Mouse (Mus musculus) neutrophil, adult 5-6 weeks (primary cell): ENCODE data around the gene Oas1e. TPM values are rescaled to one million over a fixed set of nuclear protein-coding genes. Genes with fewer than 3 reads are reported as not detected.
A peak's percentile ranks its signal among the peaks of the same experiment; 100 is the strongest.
"Not testable (repeated sequence)": the region's sequence is repeated elsewhere in the genome, so short reads cannot be mapped to it uniquely, and the experiment has no call there.

Source experiments
- ATAC-seq: fragments of 151-379, 151-347 bp; 2 replicates; pipeline ENCODE4 v1.8.0; 2017; ENCODE audit warnings: mild to moderate bottlenecking, moderate TSS enrichment; ENCODE audit not compliant: insufficient number of reproducible peaks, poor library complexity, low FRiP score, severe bottlenecking; ENCODE audit errors: extremely low read depth
- total RNA-seq: library from RNA; stranded (forward); fragments of 200-1000 nt; gene quantifications from 2 replicates; pipeline ENCODE4 v1.2.3, GENCODE M21; 2017

Gene Oas1e
- total RNA-seq = 0.47 TPM in 1 of 2 replicates, not detected in the other

GRCm38 (mm10) chr5:120795480-120796034 is at the start of gene Oas1e:
Oas1e (minus strand) TSS chr5:120795530.
- ATAC-seq = not testable (repeated sequence)

DNA sequence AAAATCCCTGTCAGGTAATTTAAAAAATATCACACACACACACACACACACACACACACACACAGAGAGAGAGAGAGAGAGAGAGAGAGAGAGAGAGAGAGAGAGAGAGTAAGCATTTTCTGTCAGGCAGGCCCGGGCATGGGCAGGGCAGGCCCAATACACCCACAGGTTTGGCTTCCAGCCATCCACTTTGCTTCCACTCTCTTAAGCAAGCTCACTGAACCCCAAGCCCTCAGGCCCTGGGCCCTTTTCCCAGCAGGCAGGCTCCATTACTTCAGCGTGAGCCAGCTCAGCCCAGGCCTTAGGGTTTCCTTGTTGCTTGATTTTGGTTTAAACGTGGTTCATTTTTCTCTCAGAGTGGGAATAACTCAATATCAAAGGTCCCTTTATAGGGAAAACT is 49.4 kb upstream of the Oas1e start:
- no peak for ATAC-seq

GRCm38 (mm10) chr5:120836731-120837585 is 41.6 kb upstream of the Oas1e start:
- ATAC-seq = no peak

- no peak for ATAC-seq
These were observed 38.3 kb upstream of the Oas1e start for GRCm38 (mm10) chr5:120833335-120834280.

- ATAC-seq = peak; percentile 69; the same call in 1 of the 2 replicates
These were observed 35.7 kb upstream of the Oas1e start for GRCm38 (mm10) chr5:120831031-120831430.

- ATAC-seq = no peak
These were observed 23.7 kb upstream of the Oas1e start for GRCm38 (mm10) chr5:120818999-120819398.

- ATAC-seq = 0 out of 2 replicates have a peak, but pooled peaks have one; percentile 32
These were observed 20.6 kb upstream of the Oas1e start for GRCm38 (mm10) chr5:120815949-120816348.

DNA sequence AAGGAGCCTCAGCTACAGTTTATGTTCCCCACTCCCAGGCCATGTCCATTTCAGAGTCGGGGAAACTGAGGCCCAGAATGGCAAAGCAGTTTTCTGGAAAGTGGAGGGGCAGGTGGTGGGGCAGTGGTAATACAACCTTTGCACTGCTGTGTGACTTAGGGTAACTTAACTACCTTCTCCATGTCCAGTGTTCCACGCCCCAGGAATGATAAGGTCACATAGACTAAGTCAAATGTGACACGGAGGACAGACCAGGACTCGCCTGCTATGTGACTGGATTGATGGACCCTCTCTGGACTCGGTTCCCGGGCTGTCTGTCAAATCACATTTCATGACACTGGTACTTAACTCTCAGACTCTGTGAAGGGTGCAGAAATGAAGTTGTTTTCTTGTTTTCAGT is 17.7 kb upstream of the Oas1e start:
- ATAC-seq = no peak

GRCm38 (mm10) chr5:120811951-120812819 is 16.9 kb upstream of the Oas1e start, which contains the start of gene Oas1c:
Oas1c (minus strand) TSS chr5:120812514.
- peak; percentile 81 for ATAC-seq

- ATAC-seq = no peak
These were observed 13.8 kb upstream of the Oas1e start for GRCm38 (mm10) chr5:120809171-120809570.

GRCm38 (mm10) chr5:120806458-120806857 is 11.1 kb upstream of the Oas1e start:
- ATAC-seq = peak; percentile 49

DNA sequence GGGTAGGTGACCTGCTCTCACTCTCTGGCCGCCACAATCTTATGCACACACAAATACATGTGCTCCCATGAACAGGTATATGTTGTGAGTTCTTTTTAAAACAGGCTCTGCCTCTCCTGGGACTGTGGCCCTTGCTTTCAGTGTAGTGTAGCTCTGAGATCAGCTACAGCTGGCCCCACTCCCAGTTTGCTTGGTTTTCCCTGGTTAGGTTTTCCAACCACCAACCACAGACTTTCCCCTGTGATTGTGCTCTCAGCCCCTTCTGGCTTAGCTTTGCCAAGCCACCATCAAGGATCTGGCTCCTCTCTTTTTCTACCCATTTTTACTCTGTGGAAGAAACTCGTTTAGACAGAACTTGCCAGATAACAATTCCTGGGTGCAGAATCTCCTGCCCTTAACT is 8.3 kb upstream of the Oas1e start:
- ATAC-seq = no peak

DNA sequence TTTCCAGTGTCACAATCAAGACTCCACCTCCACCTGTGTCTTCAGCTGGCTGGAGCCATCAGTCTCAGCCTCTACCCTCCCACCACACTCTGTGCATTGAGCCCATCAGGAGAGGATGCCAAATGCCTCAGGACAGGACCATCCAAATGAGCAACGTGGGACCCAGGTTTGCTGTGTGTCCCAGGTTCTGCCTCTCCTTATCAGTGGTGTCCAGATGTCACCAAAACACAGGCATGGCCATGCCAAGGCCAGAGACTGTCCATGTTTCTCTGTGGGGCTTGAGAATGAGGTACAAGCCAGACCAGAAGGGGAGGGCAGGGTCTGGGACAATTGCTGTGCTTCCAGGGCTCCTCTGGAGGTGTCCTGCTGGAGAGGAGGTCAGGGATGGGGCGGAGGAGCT is 3.6 kb upstream of the Oas1e start:
- ATAC-seq = not testable (repeated sequence)

DNA sequence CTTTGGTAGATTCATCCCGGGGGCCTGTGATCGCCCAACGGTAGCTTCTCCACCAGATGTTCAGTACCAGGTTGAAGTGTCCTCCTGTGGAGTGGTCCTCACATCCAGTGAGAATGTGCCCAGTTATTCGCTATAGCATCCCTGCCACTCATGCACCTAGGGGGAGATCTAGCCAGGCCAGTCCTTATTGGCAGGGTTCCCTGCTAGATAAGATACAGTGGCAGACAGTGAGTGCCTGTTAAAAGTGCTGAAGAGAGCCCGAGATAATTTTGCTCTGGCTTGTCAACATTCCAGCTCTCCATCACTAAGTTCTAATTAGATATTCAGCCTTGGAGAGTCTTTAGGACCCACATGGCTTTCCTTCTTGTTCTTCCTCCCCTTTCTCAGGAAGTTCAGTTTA is 2.8 kb upstream of the Oas1e start:
- ATAC-seq = not testable (repeated sequence)

GRCm38 (mm10) chr5:120793043-120793442 is 2.3 kb downstream of the Oas1e start:
- peak; percentile 39; the same call in 1 of the 2 replicates for ATAC-seq

DNA sequence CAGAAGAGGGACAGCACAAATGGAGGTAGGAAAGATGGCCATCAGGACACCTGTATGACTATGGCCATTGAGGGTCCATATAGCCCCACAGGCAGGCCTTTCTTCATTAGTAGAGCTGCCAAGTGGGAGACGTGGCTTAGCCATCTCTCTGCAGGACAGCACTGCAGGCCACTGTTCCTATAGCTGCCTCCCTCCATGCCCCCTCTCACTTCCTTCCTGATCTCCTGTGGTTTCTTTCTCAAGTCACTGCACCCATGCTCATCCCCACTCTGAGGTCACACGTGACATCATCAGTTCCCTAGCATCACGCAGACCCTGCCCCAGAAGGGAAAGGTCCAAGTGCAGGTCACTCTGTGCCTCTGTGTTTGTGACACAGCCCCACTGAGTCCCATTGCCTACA is 8.3 kb downstream of the Oas1e start:
- 0 out of 2 replicates have a peak, but pooled peaks have one; percentile 25 for ATAC-seq

- ATAC-seq = no peak
These were observed 12.9 kb downstream of the Oas1e start for GRCm38 (mm10) chr5:120782446-120782845.

DNA sequence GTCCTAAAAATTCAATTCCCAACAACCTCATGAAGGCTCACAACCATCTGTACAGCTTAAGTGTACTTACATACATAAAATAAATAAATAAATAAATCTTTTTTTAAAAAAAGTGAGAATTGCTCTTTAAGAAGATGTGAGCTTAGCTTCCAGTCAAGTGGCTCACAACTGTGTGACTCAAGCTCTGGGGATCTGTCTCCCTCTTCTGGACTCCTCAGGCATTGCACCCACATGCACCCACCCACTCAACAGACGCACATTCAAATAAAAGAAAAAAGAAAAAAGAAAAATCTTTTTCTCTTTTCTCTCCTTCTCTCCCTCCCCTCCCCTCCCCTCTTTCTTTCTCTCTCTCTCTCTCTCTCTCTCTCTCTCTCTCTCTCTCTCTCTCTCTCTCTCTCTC is 13.7 kb downstream of the Oas1e start:
- ATAC-seq = no peak
